Mouse (Mus musculus) midbrain, embryonic 13.5 days (tissue): ENCODE measurements around the gene Palld. TPM values are rescaled to one million over a fixed set of nuclear protein-coding genes. Genes with fewer than 3 reads are reported as not detected.

Source experiments
- ATAC-seq: fragments of 200-750 bp; cut with Nextera tagmentation; 2 replicates; pipeline ENCODE4 v1.8.0; 2017; ENCODE audit warnings: mild to moderate bottlenecking, moderate TSS enrichment, moderate library complexity
- H3K27ac ChIP-seq: fragments of 300-500 bp; sonication (generic); 2 replicates; pipeline ENCODE4 v1.5.1; 2015; ENCODE audit warnings: inconsistent platforms, mild to moderate bottlenecking, moderate library complexity
- H3K27me3 ChIP-seq: fragments of 300-500 bp; sonication (generic); 2 replicates; pipeline ENCODE4 v1.6.1; 2015; ENCODE audit warnings: mild to moderate bottlenecking, inconsistent platforms
- H3K36me3 ChIP-seq: fragments of 300-500 bp; sonication (generic); 2 replicates; pipeline ENCODE4 v1.6.1; 2015; ENCODE audit warnings: mild to moderate bottlenecking, inconsistent platforms
- H3K4me1 ChIP-seq: fragments of 300-500 bp; sonication (generic); replicated peaks from 2 replicates; pipeline ENCODE4 v1.6.1; 2015; ENCODE audit warnings: inconsistent platforms
- H3K4me2 ChIP-seq: fragments of 300-500 bp; sonication (generic); replicated peaks from 2 replicates; pipeline ENCODE4 v1.6.1; 2015; ENCODE audit warnings: moderate library complexity, mild to moderate bottlenecking, inconsistent platforms
- H3K4me3 ChIP-seq: fragments of 300-500 bp; sonication (generic); replicated peaks from 2 replicates; pipeline ENCODE4 v1.5.1; 2015; ENCODE audit warnings: mild to moderate bottlenecking, inconsistent platforms
- H3K9ac ChIP-seq: fragments of 300-500 bp; sonication (generic); replicated peaks from 2 replicates; pipeline ENCODE4 v1.6.1; 2015; ENCODE audit warnings: mild to moderate bottlenecking, inconsistent platforms
- H3K9me3 ChIP-seq: fragments of 300-500 bp; sonication (generic); 2 replicates; pipeline ENCODE4 v1.6.1; 2016; ENCODE audit warnings: mild to moderate bottlenecking, inconsistent platforms
- WGBS: fragments of 180-500 bp; shearing (Covaris S2); methylation state at CpG from one replicate; pipeline ENCODE4 v1.1.7; 2015; 5-methylcytosine and 5-hydroxymethylcytosine counted together
- polyA plus RNA-seq: library from polyadenylated mRNA; unstranded; fragments of >200 nt; fragmentation: Nextera tagmentation; extraction: Ambion mirVana; gene quantifications from 2 replicates; pipeline ENCODE4 v1.2.1, GENCODE M21; 2015

Gene Palld
- polyA plus RNA-seq, 1 experiment from 2014 or later, result 27.6 TPM

DNA sequence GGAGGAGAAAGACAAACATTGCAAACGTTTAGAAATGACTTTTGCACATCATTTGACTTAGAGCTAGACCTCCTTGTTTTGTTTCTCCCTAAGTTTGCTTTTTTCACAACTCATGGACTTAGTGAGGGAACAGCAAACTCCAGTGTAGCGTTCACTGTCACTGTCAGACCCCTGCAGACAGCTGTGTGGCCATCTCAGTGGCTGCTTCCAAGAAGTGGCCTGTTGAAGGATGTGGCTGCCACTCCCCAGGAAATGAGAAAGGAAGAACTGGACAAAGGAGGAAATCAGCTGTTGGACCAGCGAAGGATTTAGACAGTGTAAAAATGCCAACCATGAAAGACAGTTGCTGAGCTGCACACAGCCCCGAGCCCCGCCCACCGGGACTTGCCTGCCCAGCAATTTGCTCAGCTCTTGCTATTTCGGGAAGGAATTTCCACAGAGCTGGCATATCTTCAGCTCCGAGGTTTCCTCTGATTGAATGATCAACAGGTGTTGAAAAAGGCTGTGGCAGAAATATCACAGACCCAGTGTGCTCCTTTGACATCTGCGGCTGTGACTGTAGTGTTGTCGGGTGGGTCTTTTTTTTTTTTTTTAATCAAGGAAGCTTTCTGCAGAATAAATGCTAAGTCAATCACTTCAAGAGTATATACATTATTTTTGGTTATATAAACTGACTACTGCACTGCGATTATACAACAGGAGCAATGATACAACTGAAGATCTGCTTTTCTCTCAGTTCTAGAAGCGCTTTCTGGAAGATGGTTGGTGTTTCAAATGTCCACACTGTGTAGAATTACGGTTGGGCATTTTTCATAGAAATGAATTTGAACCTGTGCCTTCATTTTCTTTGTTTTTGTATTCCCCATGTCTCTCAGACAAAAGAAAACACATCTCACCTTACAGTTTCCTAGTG lies 6.1 kb upstream of the Palld start:
- Histone ChIP-seq H3K27ac (no peak overlapping the region), H3K36me3 (no peaks in the 10 kb centered on the region), H3K27me3 (no peaks in the 10 kb centered on the region), H3K4me3 (no peak overlapping the region), H3K4me2 (no peak overlapping the region), H3K4me1 (no peaks in the 10 kb centered on the region), H3K9me3 (no peaks in the 10 kb centered on the region), H3K9ac (no peak overlapping the region)
- ATAC-seq, result no peak
- WGBS, result 78% methylated on average over 13 of the region's 13 CpGs

- Histone ChIP-seq H3K4me3 (no peak overlapping the region), H3K27me3 (no peaks in the 10 kb centered on the region), H3K9me3 (no peaks in the 10 kb centered on the region), H3K4me1 (0 out of 2 replicates have a peak, but pooled peaks cover 6% of the 10 kb centered on the region), H3K9ac (no peak overlapping the region), H3K36me3 (no peaks in the 10 kb centered on the region), H3K4me2 (no peak overlapping the region), H3K27ac (no peak overlapping the region)
- 9% methylated on average over 6 of the region's 6 CpGs for WGBS
- ATAC-seq, result peak; percentile 79
Observed at GRCm38 (mm10) chr8:61901028-61901717, 1.3 kb downstream of the Palld start.

DNA sequence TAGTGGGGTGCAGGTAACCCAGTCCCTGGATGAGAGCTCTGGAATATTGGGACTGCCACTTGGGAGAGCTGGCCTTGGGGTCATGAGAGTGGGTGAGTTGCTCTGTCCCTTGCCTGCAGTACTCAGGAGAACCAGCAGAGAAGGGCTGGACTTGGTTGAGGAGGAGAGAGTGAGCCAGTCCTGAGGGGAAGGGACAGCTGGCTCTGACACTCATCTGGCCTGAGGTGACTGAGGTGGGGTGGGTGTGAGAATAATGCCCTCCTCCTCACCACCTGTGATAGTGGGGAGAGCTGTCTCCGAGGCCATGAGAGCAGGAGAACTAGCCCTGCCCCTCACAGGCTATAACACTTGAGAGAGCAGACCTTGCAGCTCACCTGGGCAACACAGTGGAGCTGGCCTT lies 5.1 kb downstream of the Palld start:
- Histone ChIP-seq H3K4me3 (no peak overlapping the region), H3K4me1 (0 out of 2 replicates have a peak, but pooled peaks cover 6% of the 10 kb centered on the region), H3K36me3 (no peaks in the 10 kb centered on the region), H3K4me2 (no peak overlapping the region), H3K9ac (no peak overlapping the region), H3K9me3 (no peaks in the 10 kb centered on the region), H3K27ac (no peak overlapping the region), H3K27me3 (no peaks in the 10 kb centered on the region)
- WGBS, result 94% methylated on average over 1 of the region's 1 CpGs
- ATAC-seq, result 0 out of 2 replicates have a peak, but pooled peaks have one; percentile 45

DNA sequence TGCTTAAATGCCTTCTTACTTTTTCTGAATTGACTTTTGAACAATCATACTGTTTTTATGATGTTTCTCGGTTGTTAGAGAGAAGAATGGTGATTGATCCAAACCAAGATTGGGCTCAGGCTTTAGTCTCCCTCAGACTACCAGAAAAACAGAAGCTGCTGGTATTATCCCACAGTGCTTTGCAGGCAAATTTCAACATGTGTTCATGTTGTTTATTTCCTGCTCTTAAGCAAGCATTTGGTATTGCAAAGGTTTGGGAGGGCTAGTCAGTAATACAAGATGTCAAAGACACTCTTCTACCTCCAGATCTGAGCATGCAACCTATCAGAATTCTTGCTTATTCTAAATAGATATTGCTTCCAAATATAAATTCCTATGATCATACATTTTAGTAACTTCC lies 5.7 kb downstream of the Palld start:
- WGBS, result 88% methylated on average over 1 of the region's 1 CpGs
- 0 out of 2 replicates have a peak, but pooled peaks cover 6% of the 10 kb centered on the region for H3K4me1 ChIP-seq

GRCm38 (mm10) chr8:61894062-61894461 lies 8.4 kb downstream of the Palld start:
- no peak overlapping the region for H3K27ac ChIP-seq
- H3K4me2 ChIP-seq, result no peak overlapping the region
- no peak overlapping the region for H3K9ac ChIP-seq
- H3K4me1 ChIP-seq, result no peaks in the 10 kb centered on the region
- no peaks in the 10 kb centered on the region for H3K27me3 ChIP-seq
- 51% methylated on average over 2 of the region's 2 CpGs for WGBS
- ATAC-seq, result no peak
- H3K4me3 ChIP-seq, result no peak overlapping the region
- H3K9me3 ChIP-seq, result no peaks in the 10 kb centered on the region
- no peaks in the 10 kb centered on the region for H3K36me3 ChIP-seq

More for the DNA sequence above, 5.7 kb downstream of the Palld start:
- no peaks in the 10 kb centered on the region for H3K9me3 ChIP-seq
- ATAC-seq, result no peak
- no peak overlapping the region for H3K4me3 ChIP-seq
- no peaks in the 10 kb centered on the region for H3K36me3 ChIP-seq
- H3K9ac ChIP-seq, result no peak overlapping the region
- no peak overlapping the region for H3K4me2 ChIP-seq
- no peak overlapping the region for H3K27ac ChIP-seq
- no peaks in the 10 kb centered on the region for H3K27me3 ChIP-seq

DNA sequence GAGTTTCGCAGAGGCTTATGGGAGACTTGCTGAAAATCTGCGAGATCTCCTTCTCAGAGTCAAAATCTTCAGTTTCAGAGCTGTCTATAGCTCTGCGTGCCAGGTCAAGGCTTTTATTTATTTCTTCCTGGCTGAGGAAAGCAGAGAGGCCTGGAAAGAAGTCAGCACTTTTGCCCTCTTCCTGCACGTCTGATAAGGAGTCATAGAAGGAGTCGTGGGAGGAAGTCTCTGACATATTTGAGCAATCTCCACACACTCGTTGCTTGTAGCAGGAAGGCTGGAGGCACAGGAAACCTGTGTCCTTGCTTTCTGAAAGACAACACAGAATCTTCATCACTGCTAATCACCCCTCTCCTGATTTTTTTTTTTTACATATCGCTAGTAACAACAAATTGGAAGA lies 24.9 kb downstream of the Palld start:
- H3K27ac ChIP-seq, result no peak overlapping the region
- no peak overlapping the region for H3K4me3 ChIP-seq
- H3K4me2 ChIP-seq, result no peak overlapping the region
- H3K9me3 ChIP-seq, result no peaks in the 10 kb centered on the region
- 81% methylated on average over 7 of the region's 7 CpGs for WGBS
- H3K36me3 ChIP-seq, result no peaks in the 10 kb centered on the region
- no peaks in the 10 kb centered on the region for H3K4me1 ChIP-seq
- ATAC-seq, result no peak
- no peaks in the 10 kb centered on the region for H3K27me3 ChIP-seq
- H3K9ac ChIP-seq, result no peak overlapping the region

DNA sequence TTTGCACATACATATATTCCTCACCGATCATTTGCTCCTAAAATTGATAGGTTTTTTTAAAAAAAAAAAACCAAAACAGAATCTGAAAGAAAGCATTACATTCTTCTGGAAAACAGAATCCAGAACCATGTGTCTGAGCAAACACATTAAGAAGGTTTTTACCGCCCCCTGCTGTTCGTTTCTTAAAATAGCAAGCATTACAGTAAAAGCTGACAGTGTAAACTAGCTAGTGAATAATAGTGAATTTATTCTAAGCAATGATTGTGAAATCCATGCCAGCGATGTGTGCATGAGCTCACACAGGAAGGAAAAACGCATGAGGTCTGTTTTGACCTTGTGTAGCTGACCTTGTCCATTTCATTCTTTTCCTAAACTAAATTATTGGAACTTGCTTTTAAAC lies 27.2 kb downstream of the Palld start:
- no peaks in the 10 kb centered on the region for H3K9me3 ChIP-seq
- H3K4me3 ChIP-seq, result no peak overlapping the region
- no peaks in the 10 kb centered on the region for H3K4me1 ChIP-seq
- H3K27ac ChIP-seq, result no peak overlapping the region
- ATAC-seq, result 0 out of 2 replicates have a peak, but pooled peaks have one; percentile 50
- H3K9ac ChIP-seq, result no peak overlapping the region
- H3K36me3 ChIP-seq, result no peaks in the 10 kb centered on the region
- H3K4me2 ChIP-seq, result no peak overlapping the region
- H3K27me3 ChIP-seq, result no peaks in the 10 kb centered on the region
- WGBS, result 11% methylated on average over 5 of the region's 5 CpGs

- Histone ChIP-seq H3K9ac (no peak overlapping the region), H3K4me2 (no peak overlapping the region), H3K27me3 (no peaks in the 10 kb centered on the region), H3K4me3 (no peak overlapping the region), H3K4me1 (no peaks in the 10 kb centered on the region), H3K36me3 (no peaks in the 10 kb centered on the region), H3K27ac (no peak overlapping the region), H3K9me3 (no peaks in the 10 kb centered on the region)
- WGBS, result 47% methylated on average over 9 of the region's 9 CpGs
- ATAC-seq, result no peak
Observed at GRCm38 (mm10) chr8:61873994-61874393, 28.5 kb downstream of the Palld start.

DNA sequence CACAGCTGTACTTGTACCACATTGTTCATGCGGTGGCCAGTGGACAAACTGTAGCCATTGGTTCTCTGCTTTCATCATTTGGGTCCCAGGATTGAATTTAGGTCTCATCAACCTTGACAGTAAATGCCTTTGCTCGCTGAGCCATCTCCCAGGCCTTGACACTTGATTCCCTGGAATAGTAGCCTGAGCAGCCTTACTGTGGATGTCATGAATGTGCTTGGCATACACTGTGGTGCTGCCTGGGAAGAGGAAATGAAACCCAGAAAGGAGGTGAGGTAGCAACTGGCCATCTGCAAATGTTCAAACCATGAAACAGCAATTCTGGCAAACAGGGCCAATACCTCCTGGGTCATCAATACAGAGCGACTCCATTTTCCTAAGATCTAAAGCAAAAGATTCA lies 34.0 kb downstream of the Palld start:
- Histone ChIP-seq H3K36me3 (no peaks in the 10 kb centered on the region), H3K27me3 (no peaks in the 10 kb centered on the region), H3K4me1 (no peaks in the 10 kb centered on the region), H3K9me3 (no peaks in the 10 kb centered on the region), H3K4me2 (no peak overlapping the region), H3K4me3 (no peak overlapping the region), H3K27ac (no peak overlapping the region), H3K9ac (no peak overlapping the region)
- no peak for ATAC-seq
- WGBS, result 93% methylated on average over 3 of the region's 3 CpGs

- H3K27me3 ChIP-seq, result no peaks in the 10 kb centered on the region
- no peaks in the 10 kb centered on the region for H3K9me3 ChIP-seq
- no peak overlapping the region for H3K27ac ChIP-seq
- H3K4me1 ChIP-seq, result no peaks in the 10 kb centered on the region
- H3K4me2 ChIP-seq, result no peak overlapping the region
- H3K9ac ChIP-seq, result no peak overlapping the region
- H3K4me3 ChIP-seq, result no peak overlapping the region
- 94% methylated on average over 1 of the region's 1 CpGs for WGBS
- no peak for ATAC-seq
- no peaks in the 10 kb centered on the region for H3K36me3 ChIP-seq
Observed at GRCm38 (mm10) chr8:61866920-61867319, 35.6 kb downstream of the Palld start.

DNA sequence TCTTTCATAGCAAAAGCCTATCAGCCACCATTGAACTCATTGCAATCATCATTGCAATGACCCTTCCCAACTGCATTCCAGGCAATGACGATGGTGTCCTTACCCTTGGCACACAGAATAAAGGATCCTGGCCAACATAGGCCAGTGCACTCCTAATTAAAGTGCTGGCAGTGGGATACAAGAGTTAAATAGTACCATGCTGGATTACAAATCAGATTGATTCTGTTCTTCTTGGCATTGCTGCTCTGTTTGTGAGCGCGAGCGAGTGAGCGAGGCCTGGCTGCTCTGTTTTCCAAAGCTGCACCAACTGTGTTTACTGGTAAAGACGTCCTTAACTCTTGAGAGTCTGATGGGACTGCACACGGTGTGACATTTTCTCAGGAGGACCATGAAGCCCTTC lies 37.1 kb downstream of the Palld start:
- H3K4me2 ChIP-seq, result no peak overlapping the region
- no peaks in the 10 kb centered on the region for H3K9me3 ChIP-seq
- H3K36me3 ChIP-seq, result no peaks in the 10 kb centered on the region
- H3K4me1 ChIP-seq, result no peaks in the 10 kb centered on the region
- 88% methylated on average over 7 of the region's 7 CpGs for WGBS
- H3K27me3 ChIP-seq, result no peaks in the 10 kb centered on the region
- H3K9ac ChIP-seq, result no peak overlapping the region
- no peak for ATAC-seq
- H3K27ac ChIP-seq, result no peak overlapping the region
- no peak overlapping the region for H3K4me3 ChIP-seq

DNA sequence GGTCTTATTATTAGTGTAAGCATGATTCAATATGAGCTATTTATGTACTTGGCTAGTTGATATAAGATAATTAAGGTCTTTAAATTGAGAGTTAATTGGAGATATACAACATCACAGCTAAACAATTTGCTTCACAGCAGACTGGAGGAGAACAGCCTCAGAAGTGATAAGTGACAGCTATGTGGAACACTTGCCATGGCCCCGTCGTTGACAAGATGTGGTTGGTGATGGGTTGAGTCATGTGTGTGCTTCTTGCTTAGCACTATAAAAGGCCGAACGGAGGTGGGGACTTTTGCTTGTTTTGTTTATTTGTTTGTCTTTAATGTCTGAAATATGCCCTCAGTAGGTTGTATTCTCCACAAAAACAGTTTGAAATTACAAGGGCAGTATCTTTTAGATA lies 51.2 kb downstream of the Palld start:
- 91% methylated on average over 4 of the region's 4 CpGs for WGBS
- Histone ChIP-seq H3K4me3 (no peak overlapping the region), H3K4me1 (peaks cover 4% of the 10 kb centered on the region; the same call in 1 of the 2 replicates), H3K9ac (no peak overlapping the region), H3K27me3 (peaks cover 5% of the 10 kb centered on the region; the same call in 1 of the 2 replicates), H3K36me3 (no peaks in the 10 kb centered on the region), H3K27ac (no peak overlapping the region), H3K4me2 (no peak overlapping the region), H3K9me3 (no peaks in the 10 kb centered on the region)
- no peak for ATAC-seq
